9 mouse cellular contexts compared by ENCODE assay signal in genomic region chr14:45477651-45478050, GRCm38 (mm10). TPM values are rescaled to one million over a fixed set of nuclear protein-coding genes. Genes with fewer than 3 reads are reported as not detected.
DNase-seq lines count a peak whose midpoint lies in the region; ATAC-seq and TF ChIP-seq lines count a peak whose summit lies in the region.
"Had no signal": no experiment of that assay in that cellular context is flagged by ENCODE, and none has a peak within 500 bp of the region (broad histone marks: within the 10 kb centered on the region; RNA-seq: fewer than 3 reads in every experiment).

No protein-coding gene starts in this region.

- no peak overlapping the region for H3K4me3 ChIP-seq in heart, postnatal 0 days (ENCODE audit: low read depth, low read length)
- H3K4me3 ChIP-seq in liver, embryonic 11.5 days (ENCODE audit: low read depth, low read length), result no peak overlapping the region
- H3K4me3 ChIP-seq: stomach, embryonic 15.5 days had no signal

- TF ChIP-seq CTCF in heart, postnatal 0 days (IDR thresholded peaks at IDR 0.05; ENCODE audit: low read depth), result no peak

- peaks cover 54% of the 10 kb centered on the region for H3K36me3 ChIP-seq in heart, postnatal 0 days (replicated peaks; ENCODE audit: control insufficient read depth, insufficient read depth, low read length)
- peaks cover 10% of the 10 kb centered on the region; the same call in 1 of the 2 replicates for H3K36me3 ChIP-seq in liver, embryonic 11.5 days (ENCODE audit: control insufficient read depth, insufficient read depth, low read length)

- no peaks in the 10 kb centered on the region for H3K9me3 ChIP-seq in heart, postnatal 0 days (replicated peaks; ENCODE audit: control insufficient read depth, low read length)
- no peaks in the 10 kb centered on the region for H3K9me3 ChIP-seq in liver, embryonic 11.5 days (ENCODE audit: control insufficient read depth, low read length)
- H3K9me3 ChIP-seq: stomach, embryonic 15.5 days had no signal

- DNase-seq in urinary bladder, postnatal 14 days (ENCODE audit: low spot score), result peak; percentile 38
- no peak for DNase-seq in urinary bladder, postnatal 4 days (ENCODE audit: low spot score in 2 of 2)
- DNase-seq in heart, postnatal 0 days (ENCODE audit: low spot score), result no peak
- DNase-seq in liver, embryonic 11.5 days (ENCODE audit: low spot score), result no peak
- DNase-seq in skeletal muscle tissue, adult 2 months (ENCODE audit: low read depth, low spot score), result peak; percentile 13
- no peak for DNase-seq in cerebellum, adult 9-11 months
- no peak for DNase-seq in retina, postnatal 1 day
- no peak for DNase-seq in left cerebral cortex, adult 8-10 months (ENCODE audit: low spot score in 2 of 2)

- H3K9ac ChIP-seq in heart, postnatal 0 days (replicated peaks; ENCODE audit: low read depth, low read length), result no peak overlapping the region
- no peak overlapping the region for H3K9ac ChIP-seq in liver, embryonic 11.5 days (ENCODE audit: low read depth, low read length)
- H3K9ac ChIP-seq: stomach, embryonic 15.5 days had no signal

- 0 out of 2 replicates have a peak overlapping the region, but pooled peaks have one; percentile 4 for H3K27ac ChIP-seq in heart, postnatal 0 days (ENCODE audit: low read depth)
- H3K27ac ChIP-seq in liver, embryonic 11.5 days (ENCODE audit: low read depth, low read length), result no peak overlapping the region
- H3K27ac ChIP-seq: stomach, embryonic 15.5 days had no signal

- H3K4me1 ChIP-seq in heart, postnatal 0 days (ENCODE audit: control insufficient read depth, insufficient read depth), result peaks cover 12% of the 10 kb centered on the region
- H3K4me1 ChIP-seq in liver, embryonic 11.5 days (replicated peaks; ENCODE audit: control insufficient read depth, insufficient read depth, low read length), result peaks cover 7% of the 10 kb centered on the region

- ATAC-seq in heart, postnatal 0 days (ENCODE audit: insufficient read depth, low read depth), result no peak
- 0 out of 2 replicates have a peak, but pooled peaks have one; percentile 36 for ATAC-seq in liver, embryonic 11.5 days (replicated peaks; ENCODE audit: low FRiP score)

- no peaks in the 10 kb centered on the region for H3K27me3 ChIP-seq in heart, postnatal 0 days (ENCODE audit: control insufficient read depth, insufficient read depth, low read length)
- H3K27me3 ChIP-seq in liver, embryonic 11.5 days (replicated peaks; ENCODE audit: control insufficient read depth, insufficient read depth, low read length), result no peaks in the 10 kb centered on the region
- H3K27me3 ChIP-seq: stomach, embryonic 15.5 days had no signal

- no peak for TF ChIP-seq EP300 in heart, postnatal 0 days (IDR thresholded peaks at IDR 0.05; ENCODE audit: low read depth)

- H3K4me2 ChIP-seq in heart, postnatal 0 days (ENCODE audit: low read depth, low read length), result no peak overlapping the region
- no peak overlapping the region for H3K4me2 ChIP-seq in liver, embryonic 11.5 days
- H3K4me2 ChIP-seq: stomach, embryonic 15.5 days had no signal

- whole genome bisulfite sequencing in heart, postnatal 0 days, result 22% methylated on average over 8 of the region's 8 CpGs
- 53% methylated on average over 8 of the region's 8 CpGs for WGBS in liver, embryonic 11.5 days

RNA-seq across cellular contexts. Expression of gene Fermt2, which starts 52.3 kb away (rescaled TPM):
- total RNA-seq in heart, postnatal 0 days (2014; rRNA removed; ENCODE audit: low replicate concordance), result 119 TPM in 2 replicates
- 211 and 221 TPM in 2 replicates for polyA plus RNA-seq in heart, postnatal 0 days (2015; fragmentation: Nextera tagmentation; extraction: Ambion mirVana)
- 57.6 and 61.9 TPM in 2 replicates for polyA plus RNA-seq in liver, embryonic 11.5 days (2014; fragmentation: Nextera tagmentation; extraction: Ambion mirVana)
- total RNA-seq in left cerebral cortex, adult 8-10 months (2022), result 100 to 1,000 TPM in 2 of 4 experiments, 10 to 100 TPM in 2; 88.5 to 113 (median 101) TPM

Comparison
In these comparisons a context has a peak if more than half of its experiments do, and no peak if none do; other contexts are left out.
1. DNase-seq: peak in urinary bladder, postnatal 14 days (single experiment) and skeletal muscle tissue, adult 2 months (single experiment); none in urinary bladder, postnatal 4 days (0 of 2), heart, postnatal 0 days (single experiment), liver, embryonic 11.5 days (single experiment), cerebellum, adult 9-11 months (single experiment), retina, postnatal 1 day (single experiment) and left cerebral cortex, adult 8-10 months (0 of 2).